Mouse (Mus musculus): Measurements from ENCODE around the gene Ncoa6.
A peak's percentile ranks its signal among the peaks of the same experiment; 100 is the strongest.

DNA sequence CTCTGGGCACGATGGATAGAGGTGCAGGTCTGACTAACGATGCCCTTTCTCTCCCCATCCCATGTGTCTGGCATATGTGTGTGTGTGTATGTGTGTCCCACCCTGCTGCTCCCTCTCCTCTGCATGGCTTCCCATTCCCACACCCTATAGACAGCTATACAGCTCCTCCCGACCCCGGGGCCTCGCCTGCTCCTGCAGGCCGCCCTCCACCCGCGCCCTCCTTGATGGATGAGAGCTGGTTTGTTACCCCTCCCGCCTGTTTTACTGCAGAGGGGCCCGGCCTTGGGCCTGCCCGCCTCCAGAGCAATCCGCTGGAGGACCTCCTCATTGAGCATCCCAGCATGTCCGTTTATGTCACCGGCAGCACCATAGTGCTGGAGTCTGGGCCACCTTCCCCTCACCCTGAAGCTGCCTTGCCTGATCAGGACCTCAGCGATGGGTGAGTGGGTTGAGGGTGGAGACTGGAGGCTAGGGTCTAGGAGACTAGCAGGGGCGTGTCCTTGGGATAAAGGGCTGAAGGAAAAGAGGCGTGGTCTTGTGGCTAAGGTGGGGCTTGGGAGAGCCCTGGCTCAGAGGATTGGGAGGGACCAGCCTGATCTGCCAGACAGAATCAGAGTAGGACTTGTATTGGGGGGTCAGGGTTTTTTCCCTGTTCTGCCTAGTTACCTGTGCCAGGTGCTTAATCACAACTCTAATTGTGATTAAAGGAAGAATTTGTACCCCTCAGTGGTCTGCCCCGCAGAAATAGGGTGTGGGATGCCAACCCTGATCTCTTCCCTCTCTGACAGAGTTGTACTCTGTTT is 87.8 kb downstream of the Ncoa6 start:
- TF ChIP-seq MYOD1 (IDR thresholded peaks at IDR 0.05; ENCODE audit: control insufficient read depth in 1 of 3, insufficient read length in 2 of 3, low read depth in 2 of 3) (no peak), POLR2A (IDR thresholded peaks at IDR 0.05; ENCODE audit: insufficient read length, low read depth) (no peak), E2F4 (IDR thresholded peaks at IDR 0.05; ENCODE audit: insufficient read depth) (no peak), USF1 (IDR thresholded peaks at IDR 0.05; ENCODE audit: low read depth) (no peak), CEBPB (IDR thresholded peaks at IDR 0.05; ENCODE audit: insufficient read depth, poor library complexity, severe bottlenecking) (no peak), MAX (IDR thresholded peaks at IDR 0.05; ENCODE audit: low read depth) (no peak), POLR2AphosphoS2 (IDR thresholded peaks at IDR 0.05; ENCODE audit: insufficient read length, low read depth) (peak; percentile 24), TCF12 (IDR thresholded peaks at IDR 0.05; ENCODE audit: insufficient read depth, poor library complexity, severe bottlenecking) (no peak)

Data from myocyte (in vitro differentiated cells).